Mouse (Mus musculus): ENCODE results near the gene Fermt3.

Fermt3 gene

DNA sequence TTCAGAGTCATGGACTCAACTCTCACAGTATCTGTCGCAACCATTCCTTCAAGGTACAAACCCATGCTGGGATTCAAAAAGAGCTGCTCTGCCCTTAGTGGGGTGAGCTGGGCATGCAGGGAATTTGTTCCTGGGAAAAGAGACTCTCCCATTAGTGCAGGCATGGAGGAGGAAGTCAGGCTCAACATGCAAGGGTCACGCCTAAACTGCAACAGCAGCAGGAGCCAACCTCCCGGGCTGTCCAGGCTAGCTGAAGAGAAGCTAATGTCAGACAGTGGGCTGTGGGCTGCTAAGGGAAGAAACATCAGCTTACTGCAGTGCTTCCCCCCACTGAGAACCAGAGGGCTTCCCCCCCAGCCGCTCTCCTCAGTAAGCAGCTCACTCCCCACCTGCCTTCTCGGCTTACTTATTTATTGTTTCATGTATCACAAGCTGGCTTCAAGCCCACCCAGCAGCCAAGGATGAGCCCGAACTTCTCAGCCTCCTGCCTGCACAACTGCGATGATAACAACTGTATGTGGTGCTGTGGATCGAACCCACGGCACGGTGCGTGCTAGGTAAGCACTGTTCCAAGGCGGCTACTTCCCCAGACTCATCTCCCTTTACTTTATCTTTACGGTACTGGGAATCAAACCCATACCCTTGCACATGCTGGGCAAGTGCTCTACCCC is 46.9 kb downstream of the Fermt3 start:
- no peak for DNase-seq (ENCODE audit: low spot score in 2 of 2)

DNA sequence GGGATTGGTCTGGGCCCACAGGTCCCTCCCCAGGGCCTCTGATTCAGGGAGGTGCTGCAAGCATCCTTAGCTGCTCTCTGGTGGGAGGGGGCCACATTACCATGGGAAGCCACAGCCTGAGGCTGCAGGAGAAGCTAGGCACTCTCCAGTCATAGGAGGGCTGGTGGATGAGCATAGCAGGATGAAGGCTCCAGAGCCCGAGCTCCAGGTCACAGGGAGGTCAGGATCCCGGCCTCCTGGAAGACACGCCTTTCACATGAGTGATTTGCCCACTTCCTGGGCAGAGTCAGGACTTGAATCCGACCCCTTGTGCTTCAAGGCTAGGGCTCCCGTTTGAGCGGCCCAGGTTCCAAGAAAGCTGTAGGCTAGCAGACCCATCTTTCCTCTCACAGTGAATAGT is 47.6 kb downstream of the Fermt3 start:
- DNase-seq (ENCODE audit: low spot score in 2 of 2) = no peak

DNA sequence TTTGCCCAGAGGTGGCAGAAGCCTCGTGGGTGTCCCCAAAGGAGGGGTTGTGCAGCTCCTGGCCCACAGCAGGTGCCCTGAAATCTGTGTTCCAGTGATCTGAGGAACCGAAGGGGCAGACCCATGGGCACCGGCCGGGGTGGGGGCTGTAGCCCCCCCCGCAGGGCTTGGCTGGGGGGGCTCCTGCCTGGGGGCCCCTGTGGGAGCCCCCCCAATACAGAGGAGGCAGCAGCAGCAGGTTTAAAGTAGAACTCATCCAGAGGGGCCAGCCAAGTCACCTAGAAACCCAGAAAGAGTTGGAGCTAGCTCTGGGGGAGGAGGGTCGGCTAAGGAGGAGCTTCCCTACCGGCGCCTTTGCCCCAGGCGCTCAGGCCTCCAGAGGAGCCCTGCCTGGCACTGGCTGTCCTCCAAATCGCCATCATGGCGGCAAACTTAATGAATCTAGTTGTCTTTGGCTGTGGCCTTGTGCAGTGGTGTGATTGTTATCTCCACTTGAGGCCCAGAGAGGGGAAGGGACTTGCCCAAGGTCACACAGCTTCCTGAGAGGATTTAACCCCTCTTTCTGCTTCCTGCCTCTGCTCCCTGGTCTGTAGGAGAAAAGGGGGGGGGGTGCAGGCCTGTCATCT is 48.7 kb downstream of the Fermt3 start:
- no peak for DNase-seq (ENCODE audit: low spot score in 2 of 2)

- DNase-seq (ENCODE audit: low spot score in 2 of 2) = peak; percentile 65 to 75
These were observed 49.4 kb downstream of the Fermt3 start for GRCm38 (mm10) chr19:6969665-6970381.

DNA sequence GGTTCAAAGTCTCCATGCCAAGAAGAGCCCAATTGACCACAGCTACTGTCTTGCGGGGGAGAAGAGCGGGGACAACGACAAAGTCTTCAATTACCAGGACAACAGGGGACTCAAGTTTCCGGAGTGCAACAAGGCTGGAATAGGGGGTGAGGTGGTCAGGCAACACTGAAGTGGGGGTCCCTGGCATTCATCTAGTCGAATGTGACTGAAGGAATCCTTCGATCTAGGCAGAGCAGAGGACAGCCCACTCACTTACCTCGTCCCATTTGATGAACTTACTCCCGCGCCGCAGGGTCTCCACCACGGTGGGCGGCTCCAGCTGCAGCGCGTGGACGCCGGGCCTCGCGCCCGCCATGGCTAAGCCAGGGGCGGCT is 50.0 kb downstream of the Fermt3 start:
- DNase-seq (ENCODE audit: low spot score in 2 of 2) = no peak

GRCm38 (mm10) chr19:6968491-6969271 is 50.6 kb downstream of the Fermt3 start:
- DNase-seq (ENCODE audit: low spot score in 2 of 2) = no peak

GRCm38 (mm10) chr19:6956461-6956860 is 62.8 kb downstream of the Fermt3 start:
- DNase-seq (ENCODE audit: low spot score in 2 of 2) = no peak

GRCm38 (mm10) chr19:6955424-6955823 is 63.8 kb downstream of the Fermt3 start:
- no peak for DNase-seq (ENCODE audit: low spot score in 2 of 2)

- no peak for DNase-seq (ENCODE audit: low spot score in 2 of 2)
These were observed 65.2 kb downstream of the Fermt3 start for GRCm38 (mm10) chr19:6954046-6954445.

DNA sequence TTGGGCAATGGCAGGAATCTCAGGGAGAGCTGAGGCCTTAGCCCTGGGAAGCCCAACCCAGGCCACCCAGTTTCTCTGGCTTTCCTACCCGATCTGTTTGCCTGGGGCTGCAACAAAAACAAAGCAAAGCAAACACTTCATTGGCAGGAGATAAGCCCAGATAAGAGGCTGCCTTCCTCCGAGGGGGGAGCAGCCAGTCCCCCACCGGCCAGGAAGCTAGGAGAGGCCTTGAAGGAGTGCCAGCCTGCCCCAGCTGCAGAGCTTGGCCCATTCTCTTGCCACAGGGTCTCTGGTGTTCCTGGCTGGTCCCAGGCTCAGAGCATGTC is 66.6 kb downstream of the Fermt3 start:
- DNase-seq (ENCODE audit: low spot score in 2 of 2) = no peak

DNA sequence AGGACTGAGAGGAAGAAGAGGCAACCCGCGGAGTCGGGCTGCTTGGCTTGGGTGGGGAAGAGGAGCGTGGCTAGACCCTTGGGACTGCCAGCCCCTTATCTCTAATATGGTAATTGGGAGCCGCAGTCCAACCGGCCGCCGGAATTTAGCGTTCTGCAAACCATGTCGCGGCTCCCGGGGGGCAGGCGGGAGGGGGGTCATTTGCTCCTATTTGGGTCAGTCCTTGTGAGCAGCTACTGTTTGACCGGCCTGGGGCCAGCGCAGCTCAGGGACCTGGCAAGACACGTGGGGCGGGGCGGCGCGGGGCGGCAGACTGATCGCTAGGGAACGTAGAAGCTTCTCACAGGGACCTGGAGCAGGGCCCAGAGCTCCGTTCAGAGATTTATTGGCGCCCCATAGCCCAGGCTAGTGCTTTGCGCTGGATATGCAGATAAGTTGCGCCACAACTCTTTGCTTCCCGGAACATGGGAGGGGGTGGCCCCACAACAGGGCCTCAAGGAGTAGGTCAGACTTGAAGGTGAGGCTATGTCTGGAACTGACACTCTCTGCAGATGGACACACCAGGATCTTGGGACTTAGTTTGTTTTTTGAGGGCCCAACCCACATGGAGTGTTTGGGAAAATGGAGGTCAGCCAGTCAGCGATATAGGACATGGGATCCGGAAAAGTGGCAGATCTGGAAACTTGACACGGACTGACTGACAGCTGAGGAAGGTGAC is 67.1 kb downstream of the Fermt3 start:
- peak in 1 of 2 experiments; percentile 30 for DNase-seq (ENCODE audit: low spot score in 2 of 2)

- DNase-seq (ENCODE audit: low spot score in 2 of 2) = peak; percentile 49 to 51
These were observed 67.8 kb downstream of the Fermt3 start for GRCm38 (mm10) chr19:6951381-6951968.

GRCm38 (mm10) chr19:6950613-6951153 is 68.6 kb downstream of the Fermt3 start:
- DNase-seq (ENCODE audit: low spot score in 2 of 2) = no peak

DNA sequence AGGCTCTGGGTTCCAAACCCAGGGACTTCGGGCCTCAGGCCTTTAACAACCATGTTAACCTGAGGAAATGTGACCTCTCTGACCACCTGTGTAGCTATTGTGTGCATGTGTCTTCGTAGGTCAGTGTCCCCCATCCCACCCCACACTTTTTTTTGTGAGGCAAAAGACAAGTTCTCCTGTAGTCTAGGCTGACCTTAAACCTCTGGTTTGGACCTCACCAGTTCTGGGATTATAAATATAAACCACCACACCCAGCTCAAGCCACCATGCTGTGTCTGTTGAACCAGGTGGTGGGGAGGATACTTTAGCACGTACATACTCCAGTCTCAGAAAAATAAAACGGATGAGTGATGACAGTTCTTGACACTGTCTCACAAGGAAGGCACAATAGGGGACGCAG is 69.3 kb downstream of the Fermt3 start:
- DNase-seq (ENCODE audit: low spot score in 2 of 2) = no peak

DNA sequence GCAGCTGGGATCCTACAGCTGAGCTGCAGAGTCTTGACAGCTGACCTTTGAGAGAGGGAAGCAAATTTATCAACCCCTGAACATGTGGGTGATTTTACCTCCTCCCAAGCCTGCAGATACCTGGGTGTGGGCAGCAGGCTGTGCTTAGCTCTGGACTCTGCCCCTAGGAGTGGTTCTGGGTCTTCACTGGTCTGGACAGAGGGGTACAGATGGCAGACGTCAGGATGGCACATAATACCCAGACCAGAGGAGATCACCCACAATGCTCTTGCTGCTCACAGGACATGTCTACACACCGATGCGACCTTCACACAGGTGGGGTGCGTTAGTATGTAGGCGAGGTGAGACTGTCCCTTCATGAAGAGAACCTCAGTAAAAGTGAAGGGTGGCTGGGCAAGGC is 69.7 kb downstream of the Fermt3 start:
- DNase-seq (ENCODE audit: low spot score in 2 of 2) = no peak
